Mouse (Mus musculus) intestine, embryonic 15.5 days (tissue): ENCODE data around the gene Hoxa7. TPM values are rescaled to one million over a fixed set of nuclear protein-coding genes. Genes with fewer than 3 reads are reported as not detected.

Experiments
- ATAC-seq: fragments of 200-750 bp; cut with Nextera tagmentation; 2 replicates; pipeline ENCODE4 v1.8.0; 2017; ENCODE audit warnings: moderate TSS enrichment, moderate library complexity
- H3K27ac ChIP-seq: fragments of 300-500 bp; sonication (generic); 2 replicates; pipeline ENCODE4 v1.5.1; 2015; ENCODE audit warnings: mild to moderate bottlenecking, inconsistent platforms
- H3K27me3 ChIP-seq: fragments of 300-500 bp; sonication (generic); replicated peaks from 2 replicates; pipeline ENCODE4 v1.6.1; 2015; ENCODE audit warnings: inconsistent platforms
- H3K36me3 ChIP-seq: fragments of 300-500 bp; sonication (generic); 2 replicates; pipeline ENCODE4 v1.6.1; 2015; ENCODE audit warnings: inconsistent platforms
- H3K4me1 ChIP-seq: fragments of 300-500 bp; sonication (generic); replicated peaks from 2 replicates; pipeline ENCODE4 v1.6.1; 2015; ENCODE audit warnings: inconsistent platforms
- H3K4me2 ChIP-seq: fragments of 300-500 bp; sonication (generic); replicated peaks from 2 replicates; pipeline ENCODE4 v1.6.1; 2015; ENCODE audit warnings: mild to moderate bottlenecking, inconsistent platforms
- H3K4me3 ChIP-seq: fragments of 300-500 bp; sonication (generic); replicated peaks from 2 replicates; pipeline ENCODE4 v1.5.1; 2015; ENCODE audit warnings: inconsistent platforms
- H3K9ac ChIP-seq: fragments of 300-500 bp; sonication (generic); 2 replicates; pipeline ENCODE4 v1.6.1; 2015; ENCODE audit warnings: inconsistent platforms
- H3K9me3 ChIP-seq: fragments of 300-500 bp; sonication (generic); 2 replicates; pipeline ENCODE4 v1.6.1; 2016; ENCODE audit warnings: inconsistent platforms
- WGBS: fragments of 180-500 bp; shearing (Covaris S2); methylation state at CpG from one replicate; pipeline ENCODE4 v1.1.7; 2015; 5-methylcytosine and 5-hydroxymethylcytosine counted together
- polyA plus RNA-seq: library from polyadenylated mRNA; unstranded; fragments of >200 nt; fragmentation: Nextera tagmentation; extraction: Ambion mirVana; gene quantifications from 2 replicates; pipeline ENCODE4 v1.2.1, GENCODE M21; 2015

Gene Hoxa7
- polyA plus RNA-seq, 1 experiment from 2014 or later: 9.4 TPM

GRCm38 (mm10) chr6:52190410-52190809 is 31.2 kb downstream of the Hoxa7 start:
- H3K9ac ChIP-seq: peak overlapping the region; percentile 81
- H3K27ac ChIP-seq: peak overlapping the region; percentile 94
- H3K4me3 ChIP-seq: peak overlapping the region; percentile 65
- no peaks in the 10 kb centered on the region for H3K36me3 ChIP-seq
- H3K27me3 ChIP-seq: no peaks in the 10 kb centered on the region
- H3K9me3 ChIP-seq: no peaks in the 10 kb centered on the region
- ATAC-seq: no peak
- peaks cover 47% of the 10 kb centered on the region for H3K4me1 ChIP-seq
- H3K4me2 ChIP-seq: peak overlapping the region; percentile 94
- 7% methylated on average over 23 of the region's 23 CpGs for WGBS

- ATAC-seq: no peak
- Histone ChIP-seq H3K27me3 (no peaks in the 10 kb centered on the region), H3K4me2 (peak overlapping the region; percentile 94), H3K9me3 (no peaks in the 10 kb centered on the region), H3K9ac (0 out of 2 replicates have a peak overlapping the region, but pooled peaks have one; percentile 81), H3K4me3 (peak overlapping the region; percentile 65), H3K4me1 (peaks cover 50% of the 10 kb centered on the region), H3K27ac (peak overlapping the region; percentile 94), H3K36me3 (no peaks in the 10 kb centered on the region)
- WGBS: 40% methylated on average over 8 of the region's 8 CpGs
These were observed 31.7 kb downstream of the Hoxa7 start for GRCm38 (mm10) chr6:52189909-52190308.

GRCm38 (mm10) chr6:52189172-52189591 is 32.5 kb downstream of the Hoxa7 start:
- H3K9me3 ChIP-seq: no peaks in the 10 kb centered on the region
- 39% methylated on average over 5 of the region's 5 CpGs for WGBS
- H3K9ac ChIP-seq: no peak overlapping the region; the same call in 1 of the 2 replicates
- H3K4me2 ChIP-seq: peak overlapping the region; percentile 94
- peak overlapping the region; percentile 94 for H3K27ac ChIP-seq
- no peaks in the 10 kb centered on the region for H3K36me3 ChIP-seq
- peak; percentile 20; the same call in 1 of the 2 replicates for ATAC-seq
- no peaks in the 10 kb centered on the region for H3K27me3 ChIP-seq
- no peak overlapping the region for H3K4me3 ChIP-seq
- peaks cover 50% of the 10 kb centered on the region for H3K4me1 ChIP-seq

GRCm38 (mm10) chr6:52186500-52186899 is 35.2 kb downstream of the Hoxa7 start:
- no peak overlapping the region for H3K4me2 ChIP-seq
- 64% methylated on average over 1 of the region's 1 CpGs for WGBS
- no peak for ATAC-seq
- H3K9ac ChIP-seq: no peak overlapping the region
- no peaks in the 10 kb centered on the region for H3K27me3 ChIP-seq
- no peak overlapping the region for H3K27ac ChIP-seq
- no peaks in the 10 kb centered on the region for H3K9me3 ChIP-seq
- H3K4me3 ChIP-seq: no peak overlapping the region
- H3K36me3 ChIP-seq: no peaks in the 10 kb centered on the region
- peaks cover 58% of the 10 kb centered on the region for H3K4me1 ChIP-seq

- Histone ChIP-seq H3K9me3 (no peaks in the 10 kb centered on the region), H3K4me2 (no peak overlapping the region), H3K36me3 (no peaks in the 10 kb centered on the region), H3K4me1 (peaks cover 60% of the 10 kb centered on the region), H3K4me3 (no peak overlapping the region), H3K27me3 (no peaks in the 10 kb centered on the region), H3K27ac (no peak overlapping the region), H3K9ac (no peak overlapping the region; the same call in 1 of the 2 replicates)
- no peak for ATAC-seq
- WGBS: 37% methylated on average over 3 of the region's 3 CpGs
These were observed 35.8 kb downstream of the Hoxa7 start for GRCm38 (mm10) chr6:52185834-52186233.

DNA sequence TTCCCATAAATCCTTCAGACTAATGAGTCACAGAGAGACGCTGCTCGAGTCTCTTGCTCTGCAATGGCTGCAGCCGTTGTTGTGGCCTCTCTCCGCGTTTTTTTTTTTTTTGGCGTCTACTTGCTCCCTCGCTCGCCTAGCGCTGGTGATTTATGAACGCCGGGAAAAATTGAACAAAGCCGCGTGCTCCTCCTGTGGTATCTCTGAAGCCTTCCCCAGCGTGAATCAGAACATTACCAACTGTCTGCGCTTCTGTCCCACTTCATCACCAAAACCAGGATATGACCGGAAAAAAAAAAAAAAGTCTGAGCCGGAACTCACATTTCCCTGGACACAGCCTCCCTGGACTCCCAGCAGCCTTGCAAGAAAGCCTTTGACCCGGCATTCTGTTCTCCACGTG is 36.4 kb downstream of the Hoxa7 start:
- peak overlapping the region; percentile 49 for H3K4me2 ChIP-seq
- H3K4me1 ChIP-seq: peaks cover 58% of the 10 kb centered on the region
- H3K27me3 ChIP-seq: no peaks in the 10 kb centered on the region
- no peaks in the 10 kb centered on the region for H3K9me3 ChIP-seq
- no peak overlapping the region for H3K4me3 ChIP-seq
- 6% methylated on average over 19 of the region's 19 CpGs for WGBS
- no peak overlapping the region; the same call in 1 of the 2 replicates for H3K9ac ChIP-seq
- H3K27ac ChIP-seq: 0 out of 2 replicates have a peak overlapping the region, but pooled peaks have one; percentile 29
- no peak for ATAC-seq
- no peaks in the 10 kb centered on the region for H3K36me3 ChIP-seq

DNA sequence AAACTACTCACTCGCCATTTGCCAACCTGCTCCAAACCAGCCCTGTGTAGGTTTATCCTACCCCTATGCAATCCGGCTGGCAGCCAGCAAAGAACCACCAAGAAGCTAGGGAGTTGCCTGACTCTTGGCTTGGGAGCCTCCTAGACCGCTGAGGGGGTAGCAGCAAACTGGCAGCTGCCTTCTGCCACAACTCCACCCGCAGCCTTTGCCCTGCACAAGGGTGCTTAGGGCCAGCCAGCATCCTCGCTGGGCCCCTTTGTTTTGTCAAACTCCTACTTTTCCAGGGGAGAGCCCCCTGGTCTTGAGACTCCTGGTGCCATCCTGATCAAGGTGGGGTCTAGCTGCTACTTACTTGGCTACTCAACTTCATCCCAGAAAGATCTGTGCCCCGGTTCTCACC is 37.0 kb downstream of the Hoxa7 start:
- H3K27me3 ChIP-seq: no peaks in the 10 kb centered on the region
- H3K4me3 ChIP-seq: no peak overlapping the region
- H3K27ac ChIP-seq: peak overlapping the region; percentile 60; the same call in 1 of the 2 replicates
- H3K9ac ChIP-seq: no peak overlapping the region
- WGBS: 39% methylated on average over 6 of the region's 6 CpGs
- no peaks in the 10 kb centered on the region for H3K36me3 ChIP-seq
- H3K9me3 ChIP-seq: no peaks in the 10 kb centered on the region
- peak overlapping the region; percentile 49; the same call in 1 of the 2 replicates for H3K4me2 ChIP-seq
- ATAC-seq: no peak
- H3K4me1 ChIP-seq: peaks cover 53% of the 10 kb centered on the region

DNA sequence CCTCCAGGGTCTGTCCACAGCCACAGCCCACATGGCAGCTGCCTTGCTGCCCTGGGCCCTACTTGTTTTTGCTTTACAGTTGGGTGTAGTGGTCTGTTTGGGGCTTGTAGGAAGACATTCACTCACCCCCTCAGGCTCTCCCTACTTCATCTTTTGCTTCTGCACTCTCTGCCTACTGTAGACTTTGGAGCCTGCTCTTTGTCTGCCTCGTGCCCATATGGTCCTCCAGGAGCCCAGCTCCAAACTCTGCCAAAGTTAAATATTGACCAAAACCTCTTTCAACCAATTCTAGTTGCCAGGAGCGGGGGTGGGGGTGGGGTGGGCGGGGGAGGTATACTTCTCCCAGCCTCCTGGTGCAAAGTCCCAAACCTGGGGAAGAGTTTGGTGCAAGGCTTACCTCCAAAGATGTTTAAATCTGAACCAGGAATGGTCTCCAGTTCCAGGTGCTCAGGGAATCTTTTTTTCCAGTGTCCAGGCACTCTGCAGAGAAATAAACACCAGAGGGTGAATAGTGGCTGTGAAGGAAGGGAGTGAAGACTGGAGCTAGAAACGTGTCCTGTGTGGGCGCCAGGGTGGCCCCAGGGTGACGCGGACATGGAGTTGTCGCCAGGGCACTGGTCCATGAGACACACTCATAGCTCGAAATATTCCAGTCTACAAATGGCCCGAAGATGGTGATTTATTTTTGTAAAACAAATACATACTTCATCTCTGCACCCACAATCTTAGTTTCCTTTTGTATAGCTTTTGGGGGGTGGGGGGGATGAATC is 38.2 kb downstream of the Hoxa7 start:
- peak overlapping the region; percentile 60 for H3K27ac ChIP-seq
- H3K4me1 ChIP-seq: peaks cover 46% of the 10 kb centered on the region
- H3K4me2 ChIP-seq: peak overlapping the region; percentile 49
- ATAC-seq: peak; percentile 72
- no peaks in the 10 kb centered on the region for H3K27me3 ChIP-seq
- no peak overlapping the region for H3K9ac ChIP-seq
- no peaks in the 10 kb centered on the region for H3K36me3 ChIP-seq
- WGBS: 25% methylated on average over 10 of the region's 10 CpGs
- H3K4me3 ChIP-seq: no peak overlapping the region
- no peaks in the 10 kb centered on the region for H3K9me3 ChIP-seq

GRCm38 (mm10) chr6:52182793-52183192 is 38.9 kb downstream of the Hoxa7 start:
- Histone ChIP-seq H3K4me2 (peak overlapping the region; percentile 49; the same call in 1 of the 2 replicates), H3K9ac (no peak overlapping the region), H3K4me1 (peaks cover 46% of the 10 kb centered on the region), H3K36me3 (no peaks in the 10 kb centered on the region), H3K9me3 (no peaks in the 10 kb centered on the region), H3K27ac (peak overlapping the region; percentile 60), H3K27me3 (no peaks in the 10 kb centered on the region), H3K4me3 (no peak overlapping the region)
- WGBS: 38% methylated on average over 1 of the region's 1 CpGs
- ATAC-seq: peak; percentile 40

- Histone ChIP-seq H3K4me2 (no peak overlapping the region), H3K36me3 (no peaks in the 10 kb centered on the region), H3K4me1 (peaks cover 42% of the 10 kb centered on the region), H3K4me3 (no peak overlapping the region), H3K27ac (no peak overlapping the region), H3K27me3 (no peaks in the 10 kb centered on the region), H3K9me3 (no peaks in the 10 kb centered on the region), H3K9ac (no peak overlapping the region)
- WGBS: 38% methylated on average over 2 of the region's 2 CpGs
- ATAC-seq: no peak
These were observed 39.6 kb downstream of the Hoxa7 start for GRCm38 (mm10) chr6:52182030-52182429.

DNA sequence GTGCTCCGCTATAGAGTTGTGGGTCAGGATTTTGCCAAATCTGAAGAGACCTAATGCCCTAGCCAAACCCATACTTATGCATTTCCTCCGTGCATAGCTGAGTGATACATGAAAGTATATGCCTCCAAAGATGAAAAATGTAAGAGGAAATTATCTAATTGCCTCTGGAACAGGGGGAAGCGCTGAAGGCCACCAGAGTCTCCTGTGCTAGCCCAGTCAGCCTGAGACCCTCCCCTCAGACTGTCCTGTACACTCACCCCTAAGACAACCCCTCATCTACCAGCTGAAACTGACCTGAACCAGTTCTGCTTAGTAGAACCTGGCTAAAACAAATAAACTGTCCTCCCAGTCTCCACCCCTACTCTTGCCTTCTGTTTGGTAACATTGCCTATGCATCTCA is 40.9 kb downstream of the Hoxa7 start:
- H3K4me3 ChIP-seq: peak overlapping the region; percentile 61
- ATAC-seq: no peak
- no peaks in the 10 kb centered on the region for H3K27me3 ChIP-seq
- peak overlapping the region; percentile 75 for H3K4me2 ChIP-seq
- H3K36me3 ChIP-seq: no peaks in the 10 kb centered on the region
- 54% methylated on average over 3 of the region's 3 CpGs for WGBS
- H3K27ac ChIP-seq: no peak overlapping the region
- no peaks in the 10 kb centered on the region for H3K9me3 ChIP-seq
- H3K4me1 ChIP-seq: peaks cover 40% of the 10 kb centered on the region
- 0 out of 2 replicates have a peak overlapping the region, but pooled peaks have one; percentile 26 for H3K9ac ChIP-seq

- Histone ChIP-seq H3K4me1 (peaks cover 37% of the 10 kb centered on the region), H3K27me3 (no peaks in the 10 kb centered on the region), H3K4me2 (peak overlapping the region; percentile 75), H3K36me3 (no peaks in the 10 kb centered on the region), H3K9me3 (no peaks in the 10 kb centered on the region), H3K4me3 (peak overlapping the region; percentile 61), H3K9ac (peak overlapping the region; percentile 69), H3K27ac (peak overlapping the region; percentile 69)
- ATAC-seq: no peak
- WGBS: 39% methylated on average over 11 of the region's 11 CpGs
These were observed 41.4 kb downstream of the Hoxa7 start for GRCm38 (mm10) chr6:52180213-52180710.
